ENCODE assay signal across 2 mouse cellular contexts in the genomic region with DNA sequence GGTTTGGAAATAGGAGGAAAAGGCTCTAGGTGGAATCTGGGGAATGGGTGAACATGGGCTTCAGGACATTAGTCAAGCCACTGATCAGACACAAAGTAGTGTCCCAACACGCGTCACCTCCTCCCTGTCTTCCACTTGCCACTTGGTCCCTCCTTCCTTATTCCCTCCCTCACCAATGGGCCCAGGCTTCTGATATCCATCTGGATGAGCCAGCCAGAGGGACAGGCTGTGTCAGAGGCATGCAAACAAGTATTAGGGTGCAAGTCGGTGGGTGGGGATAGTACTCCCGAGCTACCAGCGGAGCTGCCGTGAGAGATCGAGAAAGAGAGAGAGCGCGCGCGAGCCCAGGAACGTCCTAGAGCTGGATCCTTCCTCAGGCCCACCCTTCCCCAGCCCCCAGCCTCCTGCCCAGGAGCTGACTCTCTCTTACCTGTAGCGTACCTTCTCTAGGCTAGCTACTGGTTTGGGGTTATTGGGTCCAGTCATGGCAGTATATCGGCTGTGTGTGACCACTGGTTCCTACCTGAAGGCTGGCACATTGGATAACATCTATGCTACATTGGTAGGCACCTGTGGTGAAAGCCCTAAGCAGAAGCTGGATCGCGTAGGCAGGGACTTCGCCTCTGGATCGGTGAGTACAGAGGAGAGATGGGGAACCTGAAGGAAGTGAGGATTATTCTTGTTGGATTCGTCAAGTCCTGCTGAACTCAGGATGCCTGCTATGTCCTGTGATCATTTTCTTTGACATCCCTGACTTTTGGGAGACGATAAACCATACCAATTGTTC.
TF ChIP-seq lines count a peak whose summit lies in the region.

No protein-coding gene starts in this region.

TF ChIP-seq in MEL, 35 proteins besides CTCF, POLR2A, EP300 and RAD21:
- TF ChIP-seq POLR2AphosphoS2 (IDR thresholded peaks at IDR 0.05; ENCODE audit: low read length) = no peak
- no peak for TF ChIP-seq ZKSCAN1 (IDR thresholded peaks at IDR 0.05; ENCODE audit: low read depth, low read length)
- no peak for TF ChIP-seq SIN3A (IDR thresholded peaks at IDR 0.05; ENCODE audit: low read length)
- no peak for TF ChIP-seq CHD2 (IDR thresholded peaks at IDR 0.05; ENCODE audit: low read length)
- TF ChIP-seq USF2 (IDR thresholded peaks at IDR 0.05; ENCODE audit: borderline replicate concordance in 1 of 2, insufficient read depth in 1 of 2, low read depth in 1 of 2, low read length in 2 of 2) = no peak
- no peak for TF ChIP-seq KAT2A (conservative IDR thresholded peaks at IDR 0.05; ENCODE audit: low read depth, low read length)
- TF ChIP-seq USF1 (IDR thresholded peaks at IDR 0.05; ENCODE audit: low read depth, low read length) = no peak
- no peak for TF ChIP-seq MYC (IDR thresholded peaks at IDR 0.05; ENCODE audit: low read depth, low read length)
- TF ChIP-seq CHD1 (IDR thresholded peaks at IDR 0.05; ENCODE audit: low read depth, low read length) = no peak
- TF ChIP-seq ZMIZ1 (IDR thresholded peaks at IDR 0.05; ENCODE audit: low read depth, low read length) = no peak

TF ChIP-seq in myocyte, 11 proteins besides CTCF, POLR2A, EP300 and RAD21:
- TF ChIP-seq E2F4 (IDR thresholded peaks at IDR 0.05; ENCODE audit: insufficient read depth) = no peak
- no peak for TF ChIP-seq MAX (IDR thresholded peaks at IDR 0.05; ENCODE audit: low read depth)
- TF ChIP-seq CEBPB (IDR thresholded peaks at IDR 0.05; ENCODE audit: insufficient read depth, poor library complexity, severe bottlenecking) = no peak
- TF ChIP-seq POLR2AphosphoS2 (IDR thresholded peaks at IDR 0.05; ENCODE audit: insufficient read length, low read depth) = no peak
- TF ChIP-seq USF1 (IDR thresholded peaks at IDR 0.05; ENCODE audit: low read depth) = no peak
- TF ChIP-seq TCF12 (IDR thresholded peaks at IDR 0.05; ENCODE audit: insufficient read depth, poor library complexity, severe bottlenecking) = no peak
- TF ChIP-seq MYOD1 (IDR thresholded peaks at IDR 0.05; ENCODE audit: control insufficient read depth in 1 of 3, insufficient read length in 2 of 3, low read depth in 2 of 3) = no peak
- no peak for TF ChIP-seq TCF3 (IDR thresholded peaks at IDR 0.05; ENCODE audit: insufficient read length, low read depth)
- TF ChIP-seq SRF (IDR thresholded peaks at IDR 0.05; ENCODE audit: control insufficient read depth, insufficient read length, low read depth) = no peak
- TF ChIP-seq MYOG (IDR thresholded peaks at IDR 0.05; ENCODE audit: control insufficient read depth in 1 of 3, insufficient read depth in 1 of 3, insufficient read length in 2 of 3, low read depth in 2 of 3) = no peak
- no peak for TF ChIP-seq REST (IDR thresholded peaks at IDR 0.05; ENCODE audit: insufficient read depth, insufficient read length)
